Mouse (Mus musculus) heart, adult 2 months (tissue): ENCODE measurements around the gene Lif. TPM values are rescaled to one million over a fixed set of nuclear protein-coding genes. Genes with fewer than 3 reads are reported as not detected.

Source experiments
- DNase-seq, 2 experiments: peaks; one replicate each; pipeline ENCODE4 v3.0.0; 2021
- H3K27ac ChIP-seq: fragments of 200-600 bp; 2 replicates; pipeline ENCODE4 v1.8.1; 2022
- H3K27me3 ChIP-seq: fragments of 200-500 bp; 2 replicates; pipeline ENCODE4 v1.6.1; 2012; ENCODE audit warnings: mild to moderate bottlenecking, low read length, inconsistent platforms, mixed read lengths; ENCODE audit not compliant: control insufficient read depth, insufficient read depth
- H3K36me3 ChIP-seq: fragments of 200-500 bp; 2 replicates; pipeline ENCODE4 v1.6.1; 2012; ENCODE audit warnings: low read length, inconsistent platforms; ENCODE audit not compliant: control insufficient read depth, insufficient read depth
- H3K4me1 ChIP-seq: fragments of 200-500 bp; 2 replicates; pipeline ENCODE4 v1.6.1; 2011; ENCODE audit warnings: low read length; ENCODE audit not compliant: control insufficient read depth, insufficient read depth
- H3K4me3 ChIP-seq: fragments of 200-600 bp; 2 replicates; pipeline ENCODE4 v1.8.1; 2022
- H3K79me2 ChIP-seq: fragments of 200-500 bp; replicated peaks from 2 replicates; pipeline ENCODE4 v1.6.1; 2012; ENCODE audit warnings: mild to moderate bottlenecking, inconsistent platforms, low read length, moderate library complexity, mixed read lengths; ENCODE audit not compliant: control insufficient read depth, insufficient read depth
- H3K9ac ChIP-seq: fragments of 200-500 bp; 2 replicates; pipeline ENCODE4 v1.6.1; 2012; ENCODE audit warnings: low read depth, mild to moderate bottlenecking, control low read depth, inconsistent platforms, low read length, mixed read lengths
- CTCF ChIP-seq: fragments of 200-600 bp; IDR thresholded peaks from 2 replicates; pipeline ENCODE4 v1.8.1; 2022; ENCODE audit warnings: antibody characterized with exemption, mild to moderate bottlenecking, moderate library complexity
- EP300 ChIP-seq: fragments of 200-500 bp; IDR thresholded peaks from 2 replicates; pipeline ENCODE4 v1.6.1; 2011; ENCODE audit warnings: low read depth, low read length, control low read depth; ENCODE audit not compliant: insufficient read depth
- POLR2A ChIP-seq: fragments of 200-500 bp; IDR thresholded peaks from 2 replicates; pipeline ENCODE4 v1.6.1; 2011; ENCODE audit warnings: mild to moderate bottlenecking, low read depth, low read length, control low read depth; ENCODE audit not compliant: insufficient read depth
- WGBS: fragments of 180-500 bp; shearing (Covaris S2); methylation state at CpG from one replicate; pipeline ENCODE4 v1.1.7; 2018; 5-methylcytosine and 5-hydroxymethylcytosine counted together
- intact Hi-C: fragments of 180-260 bp; cut with DNase I; formaldehyde crosslinking; loops from one replicate; pipeline ENCODE4 v1.15.1; 2025
- polyA plus RNA-seq: library from polyadenylated mRNA; depleted of rRNA; stranded (reverse); fragments of >200 nt; gene quantifications from 2 replicates; pipeline ENCODE4 v1.2.3, GENCODE M21; 2012
- total RNA-seq, 2 experiments: library from RNA; stranded (reverse); gene quantifications; 2 replicates each; pipeline ENCODE4 v1.2.3; 2021

Gene Lif
- total and polyA plus RNA-seq, 3 experiments: 0.21 to 1.5 (median 0.36) TPM

DNA sequence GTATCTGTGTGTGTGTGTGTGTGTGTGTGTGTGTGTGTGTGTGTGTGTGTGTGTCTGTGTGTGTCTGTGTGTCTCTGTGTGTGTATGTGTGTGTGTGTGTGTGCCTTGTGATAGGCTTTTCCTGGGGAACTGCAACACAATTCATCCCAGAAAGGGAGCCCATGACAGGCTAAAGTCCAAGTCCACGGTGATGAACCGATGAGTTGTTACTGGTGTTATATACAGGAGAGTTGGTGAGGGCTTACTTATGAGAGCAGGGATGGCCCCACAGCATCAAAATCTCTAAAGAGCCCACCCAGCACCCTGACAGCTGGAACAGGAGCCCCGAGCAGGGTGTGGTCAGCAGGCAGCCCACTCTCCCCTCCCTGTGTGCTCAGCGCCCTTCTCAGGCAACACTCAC lies 16.2 kb upstream of the Lif start:
- Histone ChIP-seq H3K36me3 (no peaks in the 10 kb centered on the region), H3K9ac (no peak overlapping the region), H3K4me1 (no peaks in the 10 kb centered on the region), H3K27me3 (no peaks in the 10 kb centered on the region; the same call in 1 of the 2 replicates), H3K79me2 (no peaks in the 10 kb centered on the region), H3K4me3 (no peak overlapping the region), H3K27ac (no peak overlapping the region)
- no peak for DNase-seq
- 70% methylated on average over 4 of the region's 4 CpGs for WGBS
- intact Hi-C loops: no loop called here
- no peak for TF ChIP-seq CTCF
- no peak for TF ChIP-seq POLR2A

- no peak for TF ChIP-seq EP300
- no peak for TF ChIP-seq CTCF
- no peak for TF ChIP-seq POLR2A
- Histone ChIP-seq H3K79me2 (no peaks in the 10 kb centered on the region), H3K27me3 (no peaks in the 10 kb centered on the region), H3K4me3 (no peak overlapping the region), H3K4me1 (no peaks in the 10 kb centered on the region), H3K27ac (no peak overlapping the region), H3K36me3 (no peaks in the 10 kb centered on the region), H3K9ac (no peak overlapping the region)
- intact Hi-C loops: no loop called here
- WGBS: 55% methylated on average over 6 of the region's 6 CpGs
- no peak for DNase-seq
Observed at GRCm38 (mm10) chr11:4246126-4246525, 11.2 kb upstream of the Lif start.

DNA sequence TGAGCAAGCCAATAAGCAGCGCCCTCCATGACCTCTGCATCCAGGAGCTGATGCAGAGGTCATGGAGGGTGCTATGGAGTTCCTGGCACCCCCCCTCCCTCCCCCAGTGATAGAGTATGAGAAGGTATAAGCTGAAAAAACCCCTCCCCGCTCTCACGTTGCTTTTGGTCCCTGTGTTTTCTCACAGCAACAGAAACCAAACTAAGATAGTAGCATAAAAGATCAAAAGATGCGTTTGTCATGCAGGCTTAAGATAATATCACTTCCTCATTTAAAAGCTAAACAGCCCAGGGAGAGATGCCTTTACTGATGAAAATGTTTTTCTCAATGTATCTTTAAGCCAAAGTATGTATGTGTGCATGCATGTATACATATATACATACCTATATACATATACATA lies 10.7 kb upstream of the Lif start:
- Histone ChIP-seq H3K27me3 (no peaks in the 10 kb centered on the region), H3K36me3 (no peaks in the 10 kb centered on the region), H3K4me1 (no peaks in the 10 kb centered on the region), H3K4me3 (no peak overlapping the region), H3K79me2 (no peaks in the 10 kb centered on the region), H3K9ac (no peak overlapping the region), H3K27ac (no peak overlapping the region)
- WGBS: 64% methylated on average over 4 of the region's 4 CpGs
- intact Hi-C loops: no loop called here
- DNase-seq: no peak
- TF ChIP-seq POLR2A (no peak), EP300 (no peak)

- Histone ChIP-seq H3K27ac (no peak overlapping the region), H3K27me3 (no peaks in the 10 kb centered on the region), H3K36me3 (no peaks in the 10 kb centered on the region), H3K4me3 (no peak overlapping the region), H3K4me1 (no peaks in the 10 kb centered on the region), H3K79me2 (no peaks in the 10 kb centered on the region), H3K9ac (no peak overlapping the region)
- 79% methylated on average over 14 of the region's 14 CpGs for WGBS
- no peak for DNase-seq
- TF ChIP-seq POLR2A (no peak), CTCF (no peak), EP300 (no peak)
- intact Hi-C loops: no loop called here
Observed at GRCm38 (mm10) chr11:4247201-4247959, 10.0 kb upstream of the Lif start.

DNA sequence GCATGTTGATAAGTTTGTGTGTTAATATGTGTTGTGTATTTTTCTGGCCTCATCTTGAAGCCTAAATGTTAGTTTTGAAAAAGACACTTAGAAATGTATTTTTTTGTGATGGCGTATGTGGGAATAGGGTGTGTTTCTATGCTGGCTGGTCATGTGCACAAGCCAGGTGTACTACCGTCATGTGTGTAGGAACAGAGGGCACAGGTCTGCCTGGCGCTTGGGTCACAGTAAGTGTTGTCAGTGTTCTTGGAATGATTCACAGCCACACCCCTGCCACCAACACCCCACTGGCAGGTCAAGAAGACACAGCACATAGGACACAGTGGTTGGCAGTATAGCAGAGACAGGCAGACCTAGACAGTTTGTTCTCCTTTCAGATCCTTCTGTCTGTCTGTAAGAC lies 8.2 kb upstream of the Lif start:
- no peak for DNase-seq
- no peaks in the 10 kb centered on the region for H3K4me1 ChIP-seq
- H3K9ac ChIP-seq: no peak overlapping the region
- intact Hi-C loops: no loop called here
- 91% methylated on average over 3 of the region's 3 CpGs for WGBS
- H3K4me3 ChIP-seq: no peak overlapping the region
- no peaks in the 10 kb centered on the region for H3K36me3 ChIP-seq
- H3K27ac ChIP-seq: no peak overlapping the region
- TF ChIP-seq POLR2A: no peak
- no peak for TF ChIP-seq CTCF
- TF ChIP-seq EP300: no peak
- no peaks in the 10 kb centered on the region for H3K27me3 ChIP-seq
- H3K79me2 ChIP-seq: no peaks in the 10 kb centered on the region

GRCm38 (mm10) chr11:4250290-4250689 lies 7.1 kb upstream of the Lif start:
- Histone ChIP-seq H3K9ac (no peak overlapping the region), H3K4me3 (no peak overlapping the region), H3K27me3 (no peaks in the 10 kb centered on the region), H3K79me2 (no peaks in the 10 kb centered on the region), H3K27ac (no peak overlapping the region), H3K36me3 (no peaks in the 10 kb centered on the region), H3K4me1 (no peaks in the 10 kb centered on the region)
- no peak for TF ChIP-seq CTCF
- no peak for TF ChIP-seq POLR2A
- no peak for TF ChIP-seq EP300
- no peak for DNase-seq
- WGBS: 73% methylated on average over 7 of the region's 7 CpGs
- intact Hi-C loops: no loop called here
